Mouse (Mus musculus): ENCODE measurements around the gene Epp13. TPM values are rescaled to one million over a fixed set of nuclear protein-coding genes. Genes with fewer than 3 reads are reported as not detected.

The Epp13 gene
- total RNA-seq (2023), result not detected

DNA sequence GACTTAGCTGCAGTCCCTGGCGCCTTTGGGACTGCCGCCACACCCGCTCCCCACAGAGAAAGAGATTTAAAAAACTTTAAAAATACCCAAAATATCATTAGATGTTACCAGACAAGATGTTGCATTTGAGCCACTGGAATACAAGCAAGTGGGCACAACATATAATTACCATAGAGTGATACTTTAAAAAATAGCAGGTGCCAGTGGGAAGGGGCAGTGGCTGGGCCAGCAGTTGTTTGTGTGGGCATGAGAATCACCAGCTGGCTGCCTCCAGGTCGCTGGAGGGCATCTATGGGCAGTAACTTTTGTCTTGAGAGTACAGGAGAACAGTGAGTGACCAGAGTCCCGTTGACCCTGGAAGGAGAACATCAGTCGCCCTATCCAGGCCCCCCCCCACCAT, at the start of gene Epp13:
TSS of gene Epp13 (plus strand) at position 301 of the 400 bp plus-strand sequence.

DNA sequence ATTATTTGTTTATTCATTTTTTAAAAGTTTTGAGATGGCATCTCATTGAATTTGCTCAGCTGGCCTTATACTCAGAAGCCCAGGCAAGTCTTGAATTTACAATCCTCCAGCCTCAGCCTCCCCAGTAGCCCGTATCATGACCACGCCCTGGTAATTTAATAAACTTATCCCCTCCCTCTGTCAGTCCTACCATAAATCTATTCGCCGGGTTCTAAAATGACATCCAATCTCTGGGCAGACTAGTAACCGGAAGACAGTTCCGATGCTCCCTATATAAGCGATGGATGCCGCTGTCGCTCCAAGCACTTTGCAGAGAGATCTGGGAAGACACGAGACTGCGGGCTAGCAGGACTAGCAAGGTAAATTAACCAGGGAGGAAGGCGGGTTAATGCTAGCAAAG, 30.5 kb upstream of the Epp13 start, which contains the start of gene Zscan5b:
TSS of gene Zscan5b (plus strand) at position 301 of the 400 bp plus-strand sequence.

DNA sequence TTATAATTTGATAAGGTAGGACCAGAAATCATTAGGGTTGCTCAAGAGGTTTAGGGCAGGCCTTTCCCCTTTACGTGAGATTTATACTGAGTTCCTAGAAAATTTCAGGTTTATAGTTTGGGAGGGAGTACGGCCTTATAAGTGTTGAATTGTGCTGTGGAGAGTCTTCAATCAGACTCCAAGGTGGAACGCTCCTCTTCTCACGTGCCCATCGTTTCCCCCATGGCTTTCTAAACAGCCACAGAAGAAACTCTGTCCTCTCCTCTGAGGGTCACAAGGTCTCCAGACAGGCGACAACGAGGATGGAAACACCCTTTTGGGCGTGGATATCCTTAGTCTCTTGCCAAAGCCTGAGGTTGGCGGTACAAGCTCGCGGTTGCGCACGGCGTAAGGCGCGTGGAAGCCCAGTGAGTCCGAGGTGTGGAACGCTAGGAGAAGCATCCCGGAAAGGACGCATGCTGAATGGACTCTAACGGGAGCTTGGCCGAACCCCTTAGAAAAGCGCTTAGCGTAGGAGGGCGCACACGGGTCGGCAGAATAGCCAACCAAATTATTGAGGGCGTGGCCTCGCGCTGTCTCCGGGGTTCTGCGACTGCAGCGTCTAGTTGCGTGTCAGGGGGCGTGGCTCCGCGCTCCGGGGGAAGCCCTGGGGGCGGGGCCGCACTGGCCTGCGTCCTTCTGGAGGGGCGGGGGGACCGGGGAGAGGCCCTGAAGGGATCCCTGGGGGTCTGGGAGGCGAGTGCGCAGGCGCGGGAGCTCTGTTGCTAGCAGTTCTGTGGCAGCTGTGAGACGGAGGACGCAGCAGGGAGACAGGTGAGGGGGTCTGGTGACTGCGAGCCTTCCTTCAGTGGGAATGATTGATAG, 33.6 kb downstream of the Epp13 start, which contains the start of gene Zfp667:
TSS of gene Zfp667 (plus strand) at position 738 of the 864 bp plus-strand sequence.

DNA sequence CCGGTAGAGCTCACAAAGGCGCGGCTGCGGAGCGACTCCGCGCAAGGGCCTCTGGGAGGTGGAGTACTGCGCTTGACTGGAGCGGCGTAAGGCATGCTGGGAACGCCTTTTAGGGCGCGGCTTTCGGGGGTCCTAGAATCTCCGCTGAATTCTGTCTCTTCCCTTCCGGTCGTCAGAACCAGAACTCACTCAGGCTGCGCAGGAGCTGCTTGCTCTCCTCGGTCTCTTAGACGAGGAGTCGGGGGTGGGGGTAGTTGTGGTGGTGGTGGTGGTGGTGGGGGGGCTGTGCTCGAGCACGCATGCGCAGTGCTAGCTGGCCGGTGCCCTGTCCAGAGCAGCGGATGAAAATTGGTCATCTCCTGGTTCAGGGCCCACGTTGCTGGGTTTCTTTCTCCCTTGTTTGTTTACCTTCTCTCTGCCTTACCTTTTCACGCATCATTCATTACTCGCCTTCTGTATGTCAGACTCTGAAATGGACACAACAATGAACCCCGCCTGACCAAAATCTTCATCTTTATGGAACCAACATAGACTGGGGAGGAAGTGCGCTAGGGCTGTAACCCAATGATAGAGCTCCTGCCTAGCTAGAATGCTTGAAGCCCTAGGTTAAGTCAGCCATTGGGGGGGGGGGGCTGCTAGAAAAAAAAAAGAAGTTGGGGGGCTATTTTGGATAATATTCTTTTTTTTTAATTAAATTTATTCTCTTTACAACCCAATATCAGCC, 78.9 kb downstream of the Epp13 start, which contains the start of gene Zfp583:
TSS of gene Zfp583 (minus strand) at position 53 of the 724 bp plus-strand sequence.

Other genes with a start within 250 kb of the Epp13 start
- gene Vmn1r65, start 241.7 kb upstream of the Epp13 start, total RNA-seq (2023), result not detected
- not detected for gene Nlrp4c, start 207.5 kb upstream of the Epp13 start, total RNA-seq (2023)
- 32.9 TPM for gene Zfp787, start 96.7 kb upstream of the Epp13 start, total RNA-seq (2023)
- gene Zfp444, start 80.5 kb upstream of the Epp13 start, total RNA-seq (2023), result 23.6 TPM
- gene Galp, start 55.6 kb upstream of the Epp13 start, total RNA-seq (2023), result not detected
- not detected for gene Zscan5b, start 30.4 kb upstream of the Epp13 start, total RNA-seq (2023)
- 2.9 TPM for gene Zfp667, start 33.9 kb downstream of the Epp13 start, total RNA-seq (2023)
- gene Zfp583, start 78.6 kb downstream of the Epp13 start, total RNA-seq (2023), result 2.7 TPM
- 1.1 TPM for gene Gm3854, start 91.0 kb downstream of the Epp13 start, total RNA-seq (2023)
- 2.5 TPM for gene Zfp78, start 110.6 kb downstream of the Epp13 start, total RNA-seq (2023)
- gene Zfp28, start 130.6 kb downstream of the Epp13 start, total RNA-seq (2023), result 3.5 TPM
- gene Smim17, start 146.0 kb downstream of the Epp13 start, total RNA-seq (2023), result not detected
- gene Gm20715, start 157.6 kb downstream of the Epp13 start, total RNA-seq (2023), result not detected
- gene Olfr1344, start 186.0 kb downstream of the Epp13 start, total RNA-seq (2023), result not detected
- not detected for gene Olfr1336, start 203.5 kb downstream of the Epp13 start, total RNA-seq (2023)
- gene Olfr1346, start 214.4 kb downstream of the Epp13 start, total RNA-seq (2023), result not detected
- gene Olfr5, start 234.2 kb downstream of the Epp13 start, total RNA-seq (2023), result not detected
- gene Olfr1347, start 247.0 kb downstream of the Epp13 start, total RNA-seq (2023), result not detected

Measured in CD4-positive naive resting alpha-beta T cell, adult 57 days (primary cell).